Mouse (Mus musculus) hindbrain, embryonic 14.5 days (tissue): ENCODE results near the gene Acp2. TPM values are rescaled to one million over a fixed set of nuclear protein-coding genes. Genes with fewer than 3 reads are reported as not detected.

ENCODE experiments used
- ATAC-seq: fragments of 200-750 bp; cut with Nextera tagmentation; 2 replicates; pipeline ENCODE4 v1.8.0; 2017; ENCODE audit warnings: moderate number of reproducible peaks, mild to moderate bottlenecking, moderate TSS enrichment, moderate library complexity; ENCODE audit not compliant: low FRiP score
- DNase-seq: peaks from one replicate; pipeline ENCODE4 v3.0.0-alpha.2; 2015; ENCODE audit warnings: low spot score
- H3K27ac ChIP-seq: fragments of 300-500 bp; sonication (generic); 2 replicates; pipeline ENCODE4 v1.5.1; 2014; ENCODE audit warnings: mild to moderate bottlenecking, moderate library complexity
- H3K27me3 ChIP-seq: fragments of 300-500 bp; sonication (generic); 2 replicates; pipeline ENCODE4 v1.6.1; 2014; ENCODE audit warnings: mild to moderate bottlenecking, low read length, mixed read lengths; ENCODE audit not compliant: control insufficient read depth, insufficient read depth
- H3K36me3 ChIP-seq: fragments of 300-500 bp; sonication (generic); replicated peaks from 2 replicates; pipeline ENCODE4 v1.6.1; 2014; ENCODE audit not compliant: control insufficient read depth, insufficient read depth
- H3K4me1 ChIP-seq: fragments of 300-500 bp; sonication (generic); replicated peaks from 2 replicates; pipeline ENCODE4 v1.6.1; 2014; ENCODE audit warnings: antibody characterized with exemption, low read length, mixed read lengths; ENCODE audit not compliant: control insufficient read depth, insufficient read depth
- H3K4me2 ChIP-seq: fragments of 300-500 bp; sonication (generic); replicated peaks from 2 replicates; pipeline ENCODE4 v1.6.1; 2014; ENCODE audit warnings: mild to moderate bottlenecking, moderate library complexity
- H3K4me3 ChIP-seq: fragments of 300-500 bp; sonication (generic); replicated peaks from 2 replicates; pipeline ENCODE4 v1.5.1; 2014; ENCODE audit warnings: mild to moderate bottlenecking, low read length
- H3K9ac ChIP-seq: fragments of 300-500 bp; sonication (generic); 2 replicates; pipeline ENCODE4 v1.6.1; 2014
- H3K9me3 ChIP-seq: fragments of 300-500 bp; sonication (generic); 2 replicates; pipeline ENCODE4 v1.6.1; 2016; ENCODE audit warnings: low read length; ENCODE audit not compliant: control insufficient read depth
- WGBS: fragments of 180-500 bp; shearing (Covaris S2); extraction: QIAGEN DNeasy Blood & Tissue Kit; methylation state at CpG from one replicate; pipeline ENCODE4 v1.1.7; 2014; 5-methylcytosine and 5-hydroxymethylcytosine counted together
- polyA plus RNA-seq: library from polyadenylated mRNA; unstranded; fragments of >200 nt; fragmentation: Nextera tagmentation; extraction: Ambion mirVana; gene quantifications from 2 replicates; pipeline ENCODE4 v1.2.1, GENCODE M21; 2014

The Acp2 gene
- polyA plus RNA-seq, 1 experiment from 2014 or later = 40.9 TPM

- H3K9me3 ChIP-seq = no peaks in the 10 kb centered on the region
- ATAC-seq = no peak
- no peak overlapping the region for H3K27ac ChIP-seq
- H3K4me2 ChIP-seq = no peak overlapping the region
- no peak for DNase-seq
- no peaks in the 10 kb centered on the region for H3K4me1 ChIP-seq
- no peak overlapping the region for H3K9ac ChIP-seq
- peaks cover 96% of the 10 kb centered on the region for H3K36me3 ChIP-seq
- H3K4me3 ChIP-seq = no peak overlapping the region
- 88% methylated on average over 25 of the region's 25 CpGs for WGBS
- no peaks in the 10 kb centered on the region for H3K27me3 ChIP-seq
Measured at GRCm38 (mm10) chr2:91169587-91170322, 32.9 kb upstream of the Acp2 start.

GRCm38 (mm10) chr2:91175490-91175889 is 27.2 kb upstream of the Acp2 start:
- peaks cover 79% of the 10 kb centered on the region for H3K36me3 ChIP-seq
- DNase-seq (no peak), ATAC-seq (no peak)
- no peak overlapping the region for H3K9ac ChIP-seq
- 94% methylated on average over 4 of the region's 4 CpGs for WGBS
- no peak overlapping the region for H3K4me3 ChIP-seq
- H3K27ac ChIP-seq = no peak overlapping the region
- H3K9me3 ChIP-seq = no peaks in the 10 kb centered on the region
- H3K4me2 ChIP-seq = no peak overlapping the region
- peaks cover 8% of the 10 kb centered on the region for H3K4me1 ChIP-seq
- no peaks in the 10 kb centered on the region for H3K27me3 ChIP-seq

GRCm38 (mm10) chr2:91176234-91176633 is 26.5 kb upstream of the Acp2 start:
- no peak overlapping the region for H3K27ac ChIP-seq
- no peak overlapping the region for H3K4me2 ChIP-seq
- no peak overlapping the region for H3K4me3 ChIP-seq
- H3K9me3 ChIP-seq = no peaks in the 10 kb centered on the region
- ATAC-seq (no peak), DNase-seq (no peak)
- H3K9ac ChIP-seq = no peak overlapping the region
- 85% methylated on average over 6 of the region's 6 CpGs for WGBS
- peaks cover 74% of the 10 kb centered on the region for H3K36me3 ChIP-seq
- H3K4me1 ChIP-seq = peaks cover 16% of the 10 kb centered on the region
- no peaks in the 10 kb centered on the region for H3K27me3 ChIP-seq

GRCm38 (mm10) chr2:91179825-91180224 is 22.9 kb upstream of the Acp2 start:
- 36% methylated on average over 4 of the region's 4 CpGs for WGBS
- Histone ChIP-seq H3K27me3 (no peaks in the 10 kb centered on the region), H3K4me2 (0 out of 2 replicates have a peak overlapping the region, but pooled peaks have one; percentile 7), H3K9me3 (no peaks in the 10 kb centered on the region), H3K4me3 (no peak overlapping the region), H3K27ac (no peak overlapping the region), H3K4me1 (peaks cover 23% of the 10 kb centered on the region), H3K9ac (no peak overlapping the region), H3K36me3 (peaks cover 38% of the 10 kb centered on the region)
- DNase-seq (no peak), ATAC-seq (no peak)

GRCm38 (mm10) chr2:91180706-91181105 is 22.0 kb upstream of the Acp2 start:
- DNase-seq (no peak), ATAC-seq (no peak)
- no peak overlapping the region for H3K4me3 ChIP-seq
- peaks cover 29% of the 10 kb centered on the region for H3K36me3 ChIP-seq
- 63% methylated on average over 5 of the region's 5 CpGs for WGBS
- H3K4me1 ChIP-seq = peaks cover 23% of the 10 kb centered on the region
- H3K4me2 ChIP-seq = peak overlapping the region; percentile 80; the same call in 1 of the 2 replicates
- no peaks in the 10 kb centered on the region for H3K27me3 ChIP-seq
- H3K9ac ChIP-seq = peak overlapping the region; percentile 76; the same call in 1 of the 2 replicates
- no peaks in the 10 kb centered on the region for H3K9me3 ChIP-seq
- no peak overlapping the region for H3K27ac ChIP-seq

- Histone ChIP-seq H3K9me3 (no peaks in the 10 kb centered on the region), H3K27me3 (no peaks in the 10 kb centered on the region), H3K9ac (peak overlapping the region; percentile 76), H3K4me3 (peak overlapping the region; percentile 73), H3K36me3 (peaks cover 16% of the 10 kb centered on the region), H3K4me1 (peaks cover 23% of the 10 kb centered on the region), H3K27ac (peak overlapping the region; percentile 89), H3K4me2 (peak overlapping the region; percentile 80)
- DNase-seq (no peak), ATAC-seq (no peak)
- 7% methylated on average over 8 of the region's 8 CpGs for WGBS
Measured at GRCm38 (mm10) chr2:91182016-91182404, 20.7 kb upstream of the Acp2 start.

GRCm38 (mm10) chr2:91182405-91183147 is 20.1 kb upstream of the Acp2 start:
- Histone ChIP-seq H3K9ac (peak overlapping the region; percentile 76), H3K36me3 (peaks cover 13% of the 10 kb centered on the region), H3K27ac (peak overlapping the region; percentile 89), H3K27me3 (no peaks in the 10 kb centered on the region), H3K9me3 (no peaks in the 10 kb centered on the region), H3K4me1 (peaks cover 23% of the 10 kb centered on the region), H3K4me3 (peak overlapping the region; percentile 73), H3K4me2 (peak overlapping the region; percentile 80)
- ATAC-seq (peak; percentile 97), DNase-seq (peak; percentile 85)
- WGBS = under 1% methylated on average over 80 of the region's 81 CpGs

- Histone ChIP-seq H3K4me2 (peak overlapping the region; percentile 80), H3K36me3 (peaks cover 8% of the 10 kb centered on the region), H3K4me1 (peaks cover 23% of the 10 kb centered on the region), H3K27me3 (no peaks in the 10 kb centered on the region), H3K9me3 (no peaks in the 10 kb centered on the region), H3K9ac (peak overlapping the region; percentile 76), H3K27ac (peak overlapping the region; percentile 89), H3K4me3 (peak overlapping the region; percentile 73)
- 2% methylated on average over 9 of the region's 9 CpGs for WGBS
- peak; percentile 97 for ATAC-seq
- DNase-seq = peak; percentile 96
Measured at GRCm38 (mm10) chr2:91183148-91183513, 19.6 kb upstream of the Acp2 start.

GRCm38 (mm10) chr2:91183711-91184405 is 18.8 kb upstream of the Acp2 start, which contains the start of gene Madd:
Gene Madd (minus strand): TSS chr2:91183837.
- Histone ChIP-seq H3K9me3 (no peaks in the 10 kb centered on the region), H3K27me3 (no peaks in the 10 kb centered on the region), H3K9ac (peak within 1 kb of the TSS; percentile 76), H3K4me1 (peaks cover 23% of the 10 kb centered on the region), H3K4me3 (peak within 1 kb of the TSS; percentile 73), H3K4me2 (peak within 1 kb of the TSS; percentile 80), H3K36me3 (peaks cover 1% of the 10 kb centered on the region), H3K27ac (peak within 1 kb of the TSS; percentile 89)
- DNase-seq (no peak), ATAC-seq (no peak)
- 72% methylated on average over 15 of the region's 15 CpGs for WGBS
